Mouse (Mus musculus) intestine, embryonic 14.5 days (tissue): ENCODE measurements around the gene Fam57b. TPM values are rescaled to one million over a fixed set of nuclear protein-coding genes. Genes with fewer than 3 reads are reported as not detected.

Source experiments
- ATAC-seq: fragments of 200-750 bp; cut with Nextera tagmentation; replicated peaks from 2 replicates; pipeline ENCODE4 v1.8.0; 2017; ENCODE audit warnings: low read depth, moderate number of reproducible peaks, moderate TSS enrichment, moderate library complexity; ENCODE audit not compliant: low FRiP score, low TSS enrichment
- DNase-seq: peaks from one replicate; pipeline ENCODE4 v3.0.0-alpha.2; 2018; ENCODE audit warnings: low spot score
- H3K27ac ChIP-seq: fragments of 300-500 bp; sonication (generic); 2 replicates; pipeline ENCODE4 v1.5.1; 2014; ENCODE audit warnings: low read depth, mild to moderate bottlenecking, control low read depth
- H3K27me3 ChIP-seq: fragments of 300-500 bp; sonication (generic); replicated peaks from 2 replicates; pipeline ENCODE4 v1.6.1; 2014; ENCODE audit warnings: low read length, control low read depth; ENCODE audit not compliant: control insufficient read depth, insufficient read depth
- H3K36me3 ChIP-seq: fragments of 300-500 bp; sonication (generic); 2 replicates; pipeline ENCODE4 v1.6.1; 2014; ENCODE audit warnings: low read length, control low read depth; ENCODE audit not compliant: control insufficient read depth, insufficient read depth
- H3K4me1 ChIP-seq: fragments of 300-500 bp; sonication (generic); replicated peaks from 2 replicates; pipeline ENCODE4 v1.6.1; 2014; ENCODE audit warnings: low read length, control low read depth, mixed read lengths; ENCODE audit not compliant: control insufficient read depth, insufficient read depth
- H3K4me2 ChIP-seq: fragments of 300-500 bp; sonication (generic); 2 replicates; pipeline ENCODE4 v1.6.1; 2014; ENCODE audit warnings: low read length
- H3K4me3 ChIP-seq: fragments of 300-500 bp; sonication (generic); 2 replicates; pipeline ENCODE4 v1.5.1; 2014; ENCODE audit warnings: low read depth, low read length, control low read depth, mixed read lengths
- H3K9ac ChIP-seq: fragments of 300-500 bp; sonication (generic); 2 replicates; pipeline ENCODE4 v1.6.1; 2014; ENCODE audit warnings: mild to moderate bottlenecking, low read length
- H3K9me3 ChIP-seq: fragments of 300-500 bp; sonication (generic); 2 replicates; pipeline ENCODE4 v1.6.1; 2016; ENCODE audit warnings: low read length, control low read depth; ENCODE audit not compliant: control insufficient read depth
- WGBS: fragments of 180-500 bp; shearing (Covaris S2); extraction: QIAGEN DNeasy Blood & Tissue Kit; methylation state at CpG from one replicate; pipeline ENCODE4 v1.1.7; 2014; 5-methylcytosine and 5-hydroxymethylcytosine counted together
- polyA plus RNA-seq: library from polyadenylated mRNA; unstranded; fragments of >200 nt; fragmentation: Nextera tagmentation; extraction: Ambion mirVana; gene quantifications from 2 replicates; pipeline ENCODE4 v1.2.1, GENCODE M21; 2014

Fam57b gene
- polyA plus RNA-seq, 1 experiment from 2014 or later: 1.8 TPM

- H3K4me1 ChIP-seq: peaks cover 22% of the 10 kb centered on the region
- H3K27ac ChIP-seq: peak within 1 kb of the TSS; percentile 79
- ATAC-seq (peak; percentile 88), DNase-seq (peak; percentile 97)
- peak within 1 kb of the TSS; percentile 53 for H3K9ac ChIP-seq
- WGBS: under 1% methylated on average over 42 of the region's 42 CpGs
- no peaks in the 10 kb centered on the region for H3K27me3 ChIP-seq
- peak within 1 kb of the TSS; percentile 59 for H3K4me3 ChIP-seq
- H3K9me3 ChIP-seq: no peaks in the 10 kb centered on the region
- peak within 1 kb of the TSS; percentile 61 for H3K4me2 ChIP-seq
- H3K36me3 ChIP-seq: peaks cover 61% of the 10 kb centered on the region
Measured at GRCm38 (mm10) chr7:126861429-126862130, 64.1 kb downstream of the Fam57b start, which contains the start of gene Hirip3. Hirip3 (plus strand) TSS chr7:126861972.

- H3K9me3 ChIP-seq: no peaks in the 10 kb centered on the region
- peak within 1 kb of the TSS; percentile 59 for H3K4me3 ChIP-seq
- H3K4me2 ChIP-seq: peak within 1 kb of the TSS; percentile 61
- DNase-seq (peak; percentile 95), ATAC-seq (peak; percentile 80)
- peaks cover 22% of the 10 kb centered on the region for H3K4me1 ChIP-seq
- H3K27me3 ChIP-seq: no peaks in the 10 kb centered on the region
- WGBS: 0% methylated on average over 41 of the region's 41 CpGs
- H3K27ac ChIP-seq: peak within 1 kb of the TSS; percentile 79
- peak within 1 kb of the TSS; percentile 53 for H3K9ac ChIP-seq
- peaks cover 61% of the 10 kb centered on the region for H3K36me3 ChIP-seq
Measured at GRCm38 (mm10) chr7:126862147-126862784, 64.8 kb downstream of the Fam57b start, which contains the start of gene Ino80e. Ino80e (minus strand) TSS chr7:126862377.

- H3K4me2 ChIP-seq: peak overlapping the region; percentile 61
- H3K9ac ChIP-seq: peak overlapping the region; percentile 53; the same call in 1 of the 2 replicates
- no peaks in the 10 kb centered on the region for H3K27me3 ChIP-seq
- DNase-seq (no peak), ATAC-seq (no peak)
- H3K36me3 ChIP-seq: peaks cover 61% of the 10 kb centered on the region
- H3K4me3 ChIP-seq: peak overlapping the region; percentile 59
- peaks cover 22% of the 10 kb centered on the region for H3K4me1 ChIP-seq
- no peak overlapping the region for H3K27ac ChIP-seq
- 61% methylated on average over 6 of the region's 6 CpGs for WGBS
- H3K9me3 ChIP-seq: no peaks in the 10 kb centered on the region
Measured at GRCm38 (mm10) chr7:126863791-126864190, 66.3 kb downstream of the Fam57b start.

GRCm38 (mm10) chr7:126867534-126867933 is 70.1 kb downstream of the Fam57b start:
- peaks cover 17% of the 10 kb centered on the region for H3K4me1 ChIP-seq
- H3K9ac ChIP-seq: no peak overlapping the region
- peaks cover 90% of the 10 kb centered on the region for H3K36me3 ChIP-seq
- H3K9me3 ChIP-seq: no peaks in the 10 kb centered on the region
- no peaks in the 10 kb centered on the region for H3K27me3 ChIP-seq
- no peak overlapping the region for H3K4me2 ChIP-seq
- no peak overlapping the region for H3K27ac ChIP-seq
- no peak overlapping the region for H3K4me3 ChIP-seq
- ATAC-seq (no peak), DNase-seq (no peak)
- 92% methylated on average over 2 of the region's 2 CpGs for WGBS

GRCm38 (mm10) chr7:126868003-126868402 is 70.5 kb downstream of the Fam57b start:
- Histone ChIP-seq H3K4me1 (peaks cover 14% of the 10 kb centered on the region), H3K27me3 (no peaks in the 10 kb centered on the region), H3K9me3 (no peaks in the 10 kb centered on the region), H3K4me3 (no peak overlapping the region), H3K27ac (no peak overlapping the region), H3K9ac (no peak overlapping the region), H3K36me3 (peaks cover 95% of the 10 kb centered on the region), H3K4me2 (no peak overlapping the region)
- DNase-seq (no peak), ATAC-seq (no peak)
- WGBS: 87% methylated on average over 12 of the region's 12 CpGs

GRCm38 (mm10) chr7:126869780-126870519 is 72.5 kb downstream of the Fam57b start:
- H3K4me1 ChIP-seq: no peaks in the 10 kb centered on the region
- H3K36me3 ChIP-seq: peaks cover 100% of the 10 kb centered on the region
- DNase-seq (no peak), ATAC-seq (no peak)
- H3K9me3 ChIP-seq: no peaks in the 10 kb centered on the region
- no peak overlapping the region for H3K4me3 ChIP-seq
- H3K9ac ChIP-seq: no peak overlapping the region
- no peaks in the 10 kb centered on the region for H3K27me3 ChIP-seq
- 93% methylated on average over 23 of the region's 23 CpGs for WGBS
- no peak overlapping the region for H3K4me2 ChIP-seq
- no peak overlapping the region for H3K27ac ChIP-seq

- H3K4me1 ChIP-seq: no peaks in the 10 kb centered on the region
- H3K9me3 ChIP-seq: no peaks in the 10 kb centered on the region
- no peak overlapping the region for H3K4me2 ChIP-seq
- ATAC-seq (no peak), DNase-seq (no peak)
- H3K9ac ChIP-seq: no peak overlapping the region
- H3K4me3 ChIP-seq: no peak overlapping the region
- 94% methylated on average over 2 of the region's 2 CpGs for whole genome bisulfite sequencing
- no peak overlapping the region for H3K27ac ChIP-seq
- H3K27me3 ChIP-seq: no peaks in the 10 kb centered on the region
- peaks cover 100% of the 10 kb centered on the region for H3K36me3 ChIP-seq
Measured at GRCm38 (mm10) chr7:126870520-126870891, 73.0 kb downstream of the Fam57b start.

GRCm38 (mm10) chr7:126877239-126877638 is 79.8 kb downstream of the Fam57b start:
- ATAC-seq (no peak), DNase-seq (no peak)
- Histone ChIP-seq H3K9ac (no peak overlapping the region), H3K36me3 (peaks cover 86% of the 10 kb centered on the region), H3K4me3 (no peak overlapping the region), H3K4me1 (peaks cover 8% of the 10 kb centered on the region), H3K4me2 (no peak overlapping the region), H3K27ac (no peak overlapping the region), H3K9me3 (no peaks in the 10 kb centered on the region), H3K27me3 (no peaks in the 10 kb centered on the region)
- 100% methylated on average over 1 of the region's 1 CpGs for WGBS
